Mouse (Mus musculus) ovary, postnatal 10 days (tissue): ENCODE results near the gene Ccdc127.
A peak's percentile ranks its signal among the peaks of the same experiment; 100 is the strongest.

Experiments
- DNase-seq: peaks from one replicate; pipeline ENCODE4 v3.0.0; 2022; ENCODE audit warnings: low spot score

Ccdc127 gene

DNA sequence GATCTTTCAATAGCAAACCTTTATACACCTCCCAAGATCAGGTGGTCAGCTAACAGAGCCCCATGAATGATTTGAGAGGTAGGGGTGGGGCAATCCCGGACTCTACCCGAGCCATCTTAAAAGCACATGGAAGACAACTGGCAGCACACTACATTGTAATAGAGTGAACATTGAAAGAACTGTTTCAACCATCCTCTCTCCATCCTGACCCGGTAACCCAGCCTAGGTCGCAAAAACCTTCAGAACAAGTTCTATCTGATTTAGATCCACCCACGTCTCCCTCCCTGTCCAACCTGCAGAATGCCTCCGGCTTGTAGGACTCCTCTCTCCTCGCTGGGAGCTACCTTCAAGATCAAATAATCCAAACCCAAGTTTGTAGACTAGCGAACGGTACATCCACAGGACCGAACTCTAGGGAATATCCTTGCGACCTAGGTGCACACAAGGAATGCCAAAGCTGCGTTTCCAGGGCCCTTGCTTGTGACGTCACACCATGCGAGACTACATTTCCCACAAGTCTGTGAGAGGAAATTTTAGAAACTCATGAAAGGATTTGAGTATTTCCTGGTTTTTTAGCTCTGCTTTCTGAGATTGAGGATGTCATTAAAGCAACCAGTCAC is 40.4 kb downstream of the Ccdc127 start, which contains the start of gene Zfp72:
Zfp72 (minus strand) TSS at position 466 of the 620 bp plus-strand sequence.
- DNase-seq, result peak; percentile 40

GRCm38 (mm10) chr13:74391156-74391555 is 41.0 kb downstream of the Ccdc127 start:
- no peak for DNase-seq

DNA sequence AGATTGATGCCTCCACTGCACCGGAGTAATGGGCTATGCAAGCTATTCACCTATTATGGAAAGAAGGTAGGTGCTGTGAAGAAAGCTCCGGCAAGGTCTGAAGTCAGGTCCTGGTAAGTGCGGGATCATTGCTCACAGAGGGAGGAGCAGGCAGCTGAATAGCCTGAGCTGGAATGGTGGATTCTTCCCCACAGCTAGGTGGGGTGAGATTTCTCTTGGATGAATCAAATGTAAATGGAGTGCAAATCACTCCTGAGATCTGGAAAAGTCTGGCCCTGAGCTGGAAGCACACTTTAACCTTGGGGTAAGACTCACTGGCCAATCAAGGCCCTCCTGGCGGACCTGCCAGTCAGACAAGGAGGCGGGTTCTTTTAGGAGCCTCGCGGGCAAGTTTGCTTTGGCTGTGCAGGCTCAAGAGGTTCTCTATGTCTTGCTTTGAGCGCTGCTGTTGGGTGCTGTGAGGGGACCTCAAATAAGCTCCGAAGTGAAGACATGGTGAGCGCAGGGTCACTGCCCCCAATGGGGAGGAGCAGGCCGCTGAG is 49.3 kb downstream of the Ccdc127 start, which contains the start of gene Ftl1-ps1:
Ftl1-ps1 (plus strand) TSS at position 397 of the 542 bp plus-strand sequence.
- no peak for DNase-seq
